Mouse (Mus musculus) lung, postnatal 0 days (tissue): ENCODE measurements at regions not wholly inside any gene's neighbourhood (a gene's known extent, or its start where the extent isn't known, plus 50 kb on each side); places are given as distances from the start of the nearest gene placed in this dataset.
A peak's percentile ranks its signal among the peaks of the same experiment; 100 is the strongest.

ENCODE experiments used
- CTCF ChIP-seq: IDR thresholded peaks from 2 replicates; pipeline ENCODE4 v1.5.1; 2016; ENCODE audit warnings: antibody characterized with exemption, mild to moderate bottlenecking
- EP300 ChIP-seq: IDR thresholded peaks from 2 replicates; pipeline ENCODE4 v1.6.1; 2016; ENCODE audit warnings: antibody characterized with exemption, mild to moderate bottlenecking, control low read depth

DNA sequence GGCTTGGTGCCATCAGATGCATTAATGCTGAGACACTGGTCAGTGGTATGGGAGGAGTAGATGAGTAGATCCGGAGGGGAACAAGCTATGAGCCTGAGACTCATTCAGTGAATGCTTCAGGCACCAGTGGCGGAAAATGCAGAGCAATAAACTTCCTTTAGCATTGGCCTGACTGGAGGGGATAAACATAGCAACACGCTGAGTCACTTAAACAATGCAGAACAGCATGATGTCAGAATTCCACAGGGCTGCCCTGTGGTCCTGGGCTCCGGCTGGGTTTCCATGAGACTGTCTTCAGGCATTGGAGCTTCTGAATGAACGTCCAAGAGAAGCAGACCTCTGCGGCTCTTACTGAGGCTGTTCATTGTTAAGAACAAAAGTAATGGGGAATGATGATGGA lies 145.4 kb upstream of the Gm10181 start:
- TF ChIP-seq EP300 (peak; percentile 25; the same call in 1 of the 2 replicates), CTCF (no peak)
